Mouse (Mus musculus) C2C12 (cell line): ENCODE results near the gene Cpt1a.

ENCODE experiments used
- CEBPB ChIP-seq: IDR thresholded peaks from one replicate; pipeline ENCODE4 v1.6.1; 2011; ENCODE audit warnings: low read depth, mild to moderate bottlenecking, control low read depth, moderate library complexity
- CTCF ChIP-seq: IDR thresholded peaks from one replicate; pipeline ENCODE4 v1.5.1; 2011; ENCODE audit not compliant: control insufficient read depth, insufficient read depth, insufficient read length
- MAX ChIP-seq: IDR thresholded peaks from one replicate; pipeline ENCODE4 v1.6.1; 2011; ENCODE audit warnings: mild to moderate bottlenecking, control low read depth
- MYOD1 ChIP-seq: IDR thresholded peaks from one replicate; pipeline ENCODE4 v1.6.1; 2011; ENCODE audit warnings: low read depth; ENCODE audit not compliant: control insufficient read depth, insufficient read length
- MYOG ChIP-seq: IDR thresholded peaks from one replicate; pipeline ENCODE4 v1.6.1; 2011; ENCODE audit not compliant: control insufficient read depth, insufficient read length; ENCODE audit errors: extremely low read depth
- USF1 ChIP-seq: IDR thresholded peaks from one replicate; pipeline ENCODE4 v1.6.1; 2011; ENCODE audit warnings: low read depth, mild to moderate bottlenecking, control low read depth, moderate library complexity

DNA sequence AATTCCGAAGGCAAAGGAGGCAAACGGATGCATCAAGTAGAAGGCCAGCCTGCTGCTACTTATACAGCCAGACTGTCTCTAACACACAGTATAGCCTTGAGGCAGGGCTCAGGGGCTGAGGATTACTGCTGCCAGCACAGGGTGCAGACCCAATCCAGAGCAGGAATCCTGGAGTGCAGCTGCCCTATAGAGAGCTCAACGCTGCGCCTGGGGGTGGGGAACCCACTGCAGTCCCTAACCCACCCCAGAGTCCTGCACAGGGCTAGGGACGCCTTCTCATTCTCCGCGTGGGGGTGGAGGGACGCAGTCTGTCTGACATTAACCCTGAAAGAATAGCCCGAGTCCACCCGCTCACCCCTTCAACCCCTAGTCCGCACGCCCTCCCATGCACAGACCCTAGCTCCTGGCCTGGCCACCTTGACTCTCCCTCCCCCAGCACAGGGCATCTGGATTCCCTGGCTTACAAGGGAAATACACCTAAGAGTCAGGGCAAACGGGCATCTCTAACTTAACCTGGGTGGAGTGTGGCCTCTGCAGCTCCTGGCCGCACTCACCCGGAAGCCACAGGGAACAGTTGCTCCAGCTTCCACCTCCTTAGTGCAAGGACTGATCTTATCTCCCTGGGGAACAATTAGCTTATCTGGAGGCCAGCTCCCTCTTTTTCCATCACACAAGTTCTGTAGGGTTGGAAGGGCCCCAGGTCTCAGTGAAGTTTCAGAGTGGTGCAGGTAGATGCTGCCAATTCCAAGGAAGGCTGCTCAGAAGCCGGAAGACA, 14.8 kb upstream of the Cpt1a start:
- TF ChIP-seq CTCF: no peak
- TF ChIP-seq USF1: no peak
- TF ChIP-seq MAX: no peak
- no peak for TF ChIP-seq MYOG
- no peak for TF ChIP-seq CEBPB
- no peak for TF ChIP-seq MYOD1
